Mouse (Mus musculus) retina, adult 2 months (tissue): ENCODE measurements around the gene Mpi.

Experiments
- DNase-seq: peaks from one replicate; pipeline ENCODE4 v3.0.0-alpha.2; 2012; ENCODE audit warnings: low read depth, low spot score

Gene Mpi

GRCm38 (mm10) chr9:57523754-57524153 lies 28.8 kb downstream of the Mpi start:
- DNase-seq, result no peak

- DNase-seq, result no peak
Observed at GRCm38 (mm10) chr9:57522861-57523246, 29.7 kb downstream of the Mpi start.

GRCm38 (mm10) chr9:57522114-57522860 lies 30.3 kb downstream of the Mpi start:
- DNase-seq, result no peak

- DNase-seq, result peak; percentile 83
Observed at GRCm38 (mm10) chr9:57521056-57521911, 31.3 kb downstream of the Mpi start, which contains the start of gene Cox5a. Gene Cox5a, plus strand, starts transcription at chr9:57521274.

GRCm38 (mm10) chr9:57520375-57521055 lies 32.0 kb downstream of the Mpi start:
- no peak for DNase-seq

GRCm38 (mm10) chr9:57517113-57517512 lies 35.5 kb downstream of the Mpi start:
- no peak for DNase-seq

- DNase-seq, result no peak
Observed at GRCm38 (mm10) chr9:57510577-57510976, 42.0 kb downstream of the Mpi start.

GRCm38 (mm10) chr9:57505700-57506099 lies 46.9 kb downstream of the Mpi start:
- DNase-seq, result no peak

- DNase-seq, result no peak
Observed at GRCm38 (mm10) chr9:57504891-57505290, 47.7 kb downstream of the Mpi start.

GRCm38 (mm10) chr9:57504381-57504700 lies 48.2 kb downstream of the Mpi start:
- DNase-seq, result no peak

GRCm38 (mm10) chr9:57503622-57504380 lies 48.8 kb downstream of the Mpi start, which contains the start of gene Rpp25:
Gene Rpp25, plus strand, starts transcription at chr9:57504026.
- no peak for DNase-seq

GRCm38 (mm10) chr9:57502911-57503621 lies 49.5 kb downstream of the Mpi start:
- DNase-seq, result no peak

GRCm38 (mm10) chr9:57501861-57502260 lies 50.7 kb downstream of the Mpi start:
- DNase-seq, result no peak

- DNase-seq, result no peak
Observed at GRCm38 (mm10) chr9:57501452-57501851, 51.1 kb downstream of the Mpi start.

GRCm38 (mm10) chr9:57498536-57498935 lies 54.0 kb downstream of the Mpi start:
- DNase-seq, result no peak

GRCm38 (mm10) chr9:57497236-57497635 lies 55.3 kb downstream of the Mpi start:
- no peak for DNase-seq

GRCm38 (mm10) chr9:57494970-57495369 lies 57.6 kb downstream of the Mpi start:
- DNase-seq, result no peak
